Mouse (Mus musculus) frontal cortex, postnatal 14 days (tissue): ENCODE measurements at regions not wholly inside any gene's neighbourhood (a gene's known extent, or its start where the extent isn't known, plus 50 kb on each side); places are given as distances from the start of the nearest gene placed in this dataset.

Source experiments
- DNase-seq, 2 experiments: peaks; one replicate each; pipeline ENCODE4 v3.0.0; 2022; ENCODE audit warnings: low spot score in 2 of 2

GRCm38 (mm10) chr7:58557535-58557934 is 98.4 kb upstream of the Atp10a start:
- no peak for DNase-seq

- no peak for DNase-seq
Measured at GRCm38 (mm10) chr7:58568807-58569206, 87.2 kb upstream of the Atp10a start.

DNA sequence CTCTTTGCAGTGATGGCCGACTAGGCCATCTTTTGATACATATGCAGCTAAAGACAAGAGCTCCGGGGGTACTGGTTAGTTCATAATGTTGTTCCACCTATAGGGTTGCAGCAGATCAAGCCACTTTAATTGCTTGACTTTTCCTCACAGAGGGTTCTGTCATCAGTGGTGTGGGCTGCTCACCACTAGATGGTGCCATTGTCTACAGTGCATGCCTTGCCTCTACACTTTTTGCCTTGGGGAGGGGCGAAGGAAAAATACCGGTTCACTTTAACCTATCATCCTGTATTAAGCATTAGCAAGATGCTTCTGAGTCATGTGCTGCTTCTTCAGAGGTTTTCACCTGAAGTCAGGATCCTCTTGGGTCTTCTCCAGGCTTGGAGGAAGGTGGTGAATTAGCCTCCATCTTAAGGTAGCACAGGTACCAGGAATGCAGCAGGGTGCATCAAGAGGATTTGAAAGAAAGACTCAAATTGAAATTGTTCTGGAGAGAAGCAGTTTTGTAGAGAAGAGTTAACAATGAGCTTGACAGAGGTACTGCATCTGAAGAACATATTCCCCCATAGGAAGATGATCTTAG is 71.6 kb upstream of the Atp10a start:
- DNase-seq = peak in 1 of 2 experiments; percentile 13

- DNase-seq = no peak
Measured at GRCm38 (mm10) chr7:58585626-58586256, 70.2 kb upstream of the Atp10a start.

GRCm38 (mm10) chr7:58595951-58596350 is 60.0 kb upstream of the Atp10a start:
- no peak for DNase-seq
